Mouse (Mus musculus) stomach, embryonic 16.5 days (tissue): ENCODE measurements around the gene Mast4. TPM values are rescaled to one million over a fixed set of nuclear protein-coding genes. Genes with fewer than 3 reads are reported as not detected.

ENCODE experiments used
- ATAC-seq: fragments of 200-750 bp; cut with Nextera tagmentation; 2 replicates; pipeline ENCODE4 v1.8.0; 2017; ENCODE audit warnings: moderate number of reproducible peaks, moderate TSS enrichment; ENCODE audit not compliant: insufficient read depth, low FRiP score
- H3K27ac ChIP-seq: fragments of 300-500 bp; sonication (generic); 2 replicates; pipeline ENCODE4 v1.5.1; 2014; ENCODE audit warnings: low read length
- H3K27me3 ChIP-seq: fragments of 300-500 bp; sonication (generic); 2 replicates; pipeline ENCODE4 v1.6.1; 2014; ENCODE audit warnings: low read length, control low read depth, mixed read lengths; ENCODE audit not compliant: control insufficient read depth, insufficient read depth
- H3K36me3 ChIP-seq: fragments of 300-500 bp; sonication (generic); 2 replicates; pipeline ENCODE4 v1.6.1; 2014; ENCODE audit warnings: low read length; ENCODE audit not compliant: control insufficient read depth, insufficient read depth
- H3K4me1 ChIP-seq: fragments of 300-500 bp; sonication (generic); 2 replicates; pipeline ENCODE4 v1.6.1; 2014; ENCODE audit warnings: low read length, control low read depth, mixed read lengths; ENCODE audit not compliant: control insufficient read depth, insufficient read depth
- H3K4me2 ChIP-seq: fragments of 300-500 bp; sonication (generic); 2 replicates; pipeline ENCODE4 v1.6.1; 2014; ENCODE audit warnings: low read depth, low read length, mixed read lengths
- H3K4me3 ChIP-seq: fragments of 300-500 bp; sonication (generic); replicated peaks from 2 replicates; pipeline ENCODE4 v1.5.1; 2014; ENCODE audit warnings: mild to moderate bottlenecking, low read length
- H3K9ac ChIP-seq: fragments of 300-500 bp; sonication (generic); 2 replicates; pipeline ENCODE4 v1.6.1; 2014; ENCODE audit warnings: low read length
- H3K9me3 ChIP-seq: fragments of 300-500 bp; sonication (generic); replicated peaks from 2 replicates; pipeline ENCODE4 v1.6.1; 2016; ENCODE audit warnings: low read length, control low read depth; ENCODE audit not compliant: control insufficient read depth
- WGBS: fragments of 180-500 bp; shearing (Covaris S2); extraction: QIAGEN DNeasy Blood & Tissue Kit; methylation state at CpG from one replicate; pipeline ENCODE4 v1.1.7; 2014; 5-methylcytosine and 5-hydroxymethylcytosine counted together
- polyA plus RNA-seq: library from polyadenylated mRNA; unstranded; fragments of >200 nt; fragmentation: Nextera tagmentation; extraction: Ambion mirVana; gene quantifications from 2 replicates; pipeline ENCODE4 v1.2.1, GENCODE M21; 2015

Gene Mast4
- polyA plus RNA-seq, 1 experiment from 2014 or later: 31.0 TPM

DNA sequence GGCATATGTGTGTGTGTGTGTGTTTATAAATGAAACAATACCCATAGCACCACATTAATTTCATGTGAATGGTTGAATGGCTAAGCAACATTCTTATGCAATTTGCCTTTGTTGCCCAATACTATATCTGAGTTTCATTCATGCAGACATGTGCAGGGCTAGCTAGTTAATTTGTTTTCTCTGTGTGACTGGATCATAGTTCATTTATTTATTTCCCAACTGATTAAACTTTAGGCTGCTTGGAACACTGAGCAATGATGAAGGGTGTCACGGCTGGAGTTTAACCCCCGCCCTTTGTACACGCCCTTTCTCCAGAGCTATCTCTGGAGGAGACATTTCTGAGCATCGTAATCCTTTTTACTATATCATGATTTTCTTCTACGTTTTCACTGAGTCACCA is 481.4 kb downstream of the Mast4 start:
- no peak overlapping the region for H3K4me3 ChIP-seq
- no peak for ATAC-seq
- 80% methylated on average over 5 of the region's 5 CpGs for WGBS
- H3K4me1 ChIP-seq: peaks cover 7% of the 10 kb centered on the region
- no peaks in the 10 kb centered on the region for H3K27me3 ChIP-seq
- no peaks in the 10 kb centered on the region for H3K36me3 ChIP-seq
- H3K4me2 ChIP-seq: no peak overlapping the region
- no peak overlapping the region for H3K9ac ChIP-seq
- H3K27ac ChIP-seq: no peak overlapping the region
- no peaks in the 10 kb centered on the region for H3K9me3 ChIP-seq

DNA sequence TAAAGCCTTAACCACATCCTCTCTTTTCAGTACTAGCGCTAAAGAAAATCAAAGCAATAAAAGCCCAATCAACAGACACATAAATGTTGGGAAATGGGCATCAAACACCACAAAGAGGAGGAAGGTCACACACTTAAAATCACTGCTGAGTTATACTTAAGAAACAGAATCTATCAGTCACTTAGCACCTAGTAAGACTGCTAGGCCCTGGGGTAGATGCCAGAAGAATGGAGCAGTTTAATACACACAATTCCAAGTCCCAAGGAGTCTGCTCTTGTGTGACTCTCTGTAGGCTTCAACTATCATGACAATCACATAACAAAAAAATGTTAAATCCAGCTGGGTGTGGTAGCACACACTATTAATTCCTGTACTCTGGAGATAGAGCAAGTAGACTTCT is 483.0 kb downstream of the Mast4 start:
- no peaks in the 10 kb centered on the region for H3K4me1 ChIP-seq
- H3K9ac ChIP-seq: no peak overlapping the region
- ATAC-seq: no peak
- no peak overlapping the region for H3K4me2 ChIP-seq
- no peak overlapping the region for H3K4me3 ChIP-seq
- H3K36me3 ChIP-seq: no peaks in the 10 kb centered on the region
- H3K27ac ChIP-seq: no peak overlapping the region
- H3K9me3 ChIP-seq: no peaks in the 10 kb centered on the region
- H3K27me3 ChIP-seq: no peaks in the 10 kb centered on the region
- 94% methylated on average over 1 of the region's 1 CpGs for WGBS

DNA sequence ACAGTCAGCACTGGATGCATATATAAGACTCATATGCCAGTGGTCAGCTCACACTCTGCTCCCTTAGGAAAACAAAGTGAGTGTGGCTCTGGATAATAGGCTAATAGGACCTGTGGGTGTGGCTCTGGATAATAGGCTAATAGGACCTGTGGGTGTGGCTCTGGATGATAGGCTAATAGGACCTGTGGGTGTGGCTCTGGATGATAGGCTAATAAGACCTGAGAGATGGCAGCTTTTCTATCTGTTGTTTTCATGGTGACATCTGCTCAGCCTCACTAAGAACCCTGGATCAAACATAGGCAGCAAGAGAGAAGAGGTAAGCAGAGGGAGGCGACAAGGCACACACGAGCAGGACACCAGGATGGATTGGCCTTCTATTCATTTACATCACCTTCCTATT is 483.7 kb downstream of the Mast4 start:
- H3K9ac ChIP-seq: no peak overlapping the region
- H3K9me3 ChIP-seq: no peaks in the 10 kb centered on the region
- H3K27me3 ChIP-seq: no peaks in the 10 kb centered on the region
- H3K4me2 ChIP-seq: no peak overlapping the region
- no peaks in the 10 kb centered on the region for H3K4me1 ChIP-seq
- no peak overlapping the region for H3K4me3 ChIP-seq
- ATAC-seq: no peak
- H3K36me3 ChIP-seq: no peaks in the 10 kb centered on the region
- 72% methylated on average over 2 of the region's 2 CpGs for WGBS
- no peak overlapping the region for H3K27ac ChIP-seq

DNA sequence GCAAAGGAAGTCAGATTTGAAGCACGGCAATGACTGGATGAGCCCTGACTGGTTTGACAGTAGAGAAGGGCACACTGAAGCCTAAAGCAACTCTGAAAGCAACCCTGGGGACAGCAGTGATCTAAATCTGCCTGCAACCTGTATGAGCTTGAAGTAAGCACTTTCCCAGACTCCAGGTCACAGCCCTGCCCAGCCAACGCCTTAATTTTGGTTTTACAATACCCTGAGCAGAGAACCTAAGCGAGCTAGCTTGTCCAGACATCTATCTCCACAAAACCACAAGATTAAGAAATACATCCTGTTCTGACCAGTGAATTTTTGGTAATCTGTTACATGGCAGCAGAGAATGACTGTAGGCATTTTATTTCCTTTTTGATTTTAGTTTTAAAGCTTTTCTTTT is 485.2 kb downstream of the Mast4 start:
- Histone ChIP-seq H3K27me3 (no peaks in the 10 kb centered on the region), H3K4me2 (no peak overlapping the region), H3K36me3 (no peaks in the 10 kb centered on the region), H3K4me3 (no peak overlapping the region), H3K9me3 (no peaks in the 10 kb centered on the region), H3K4me1 (no peaks in the 10 kb centered on the region), H3K27ac (peak overlapping the region; percentile 69; the same call in 1 of the 2 replicates), H3K9ac (no peak overlapping the region)
- no peak for ATAC-seq
- 59% methylated on average over 3 of the region's 3 CpGs for WGBS

DNA sequence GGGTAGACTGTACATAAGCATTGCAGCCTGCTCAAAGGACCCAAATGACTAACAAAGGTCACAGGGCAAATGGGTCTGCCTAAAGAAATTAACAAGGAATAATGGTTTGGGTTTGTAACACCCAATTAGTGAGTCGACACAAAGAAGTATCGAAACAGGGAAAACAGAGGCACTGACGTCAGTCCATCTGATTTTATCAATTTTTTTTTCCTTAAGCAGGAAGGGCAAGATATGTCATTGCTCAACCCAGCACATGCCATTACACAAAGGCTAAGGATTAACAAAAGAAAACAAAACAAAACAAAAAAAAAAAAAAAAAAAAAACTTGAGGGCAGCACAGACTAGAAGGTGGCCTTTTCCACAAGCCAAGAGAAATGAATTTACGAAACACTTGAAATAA is 487.8 kb downstream of the Mast4 start:
- Histone ChIP-seq H3K9ac (no peak overlapping the region), H3K4me3 (no peak overlapping the region), H3K9me3 (no peaks in the 10 kb centered on the region), H3K4me2 (no peak overlapping the region), H3K4me1 (peaks cover 5% of the 10 kb centered on the region; the same call in 1 of the 2 replicates), H3K27me3 (no peaks in the 10 kb centered on the region), H3K36me3 (no peaks in the 10 kb centered on the region), H3K27ac (no peak overlapping the region)
- WGBS: 76% methylated on average over 4 of the region's 4 CpGs
- ATAC-seq: no peak

DNA sequence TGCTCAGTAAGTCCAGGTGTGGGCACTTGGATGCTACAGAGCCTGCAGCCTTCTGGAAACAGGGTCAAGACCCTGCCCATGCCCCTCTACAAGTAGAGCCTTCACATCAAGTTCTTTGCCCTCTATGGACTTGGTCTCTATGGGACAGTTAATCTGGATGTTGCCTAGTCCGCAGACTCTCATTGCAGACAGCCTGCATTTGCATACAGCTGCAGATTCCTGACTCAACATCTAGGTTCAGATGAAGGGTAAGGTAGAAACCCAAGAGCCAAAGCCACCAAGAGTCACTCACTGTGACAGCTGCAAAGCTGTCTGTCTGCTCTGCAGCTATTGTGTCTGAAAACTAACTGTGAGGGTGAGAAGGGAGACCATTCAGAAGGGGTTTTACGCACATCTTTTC is 491.6 kb downstream of the Mast4 start:
- 87% methylated on average over 2 of the region's 2 CpGs for WGBS
- H3K4me1 ChIP-seq: peaks cover 5% of the 10 kb centered on the region; the same call in 1 of the 2 replicates
- no peak overlapping the region for H3K27ac ChIP-seq

DNA sequence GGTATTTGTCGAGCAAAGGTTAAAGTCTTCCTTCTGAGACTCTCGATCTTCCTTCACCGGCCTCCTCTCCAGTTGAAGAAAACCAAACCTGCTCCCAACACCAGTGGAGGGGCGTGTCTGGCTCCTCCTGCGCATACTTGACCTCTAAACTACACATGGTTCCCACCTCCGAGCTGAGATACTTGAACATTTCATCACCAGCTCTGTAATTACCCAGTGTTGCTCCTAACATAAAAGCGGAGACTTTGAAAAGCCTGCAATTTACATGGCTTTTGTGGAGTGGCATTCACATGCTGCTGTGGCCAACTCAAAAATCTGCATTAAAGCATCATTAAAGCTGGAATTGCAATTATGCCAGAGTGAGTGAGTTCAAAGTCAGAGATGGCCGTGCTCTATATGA is 492.1 kb downstream of the Mast4 start:
- Histone ChIP-seq H3K9ac (no peak overlapping the region), H3K4me1 (peaks cover 5% of the 10 kb centered on the region; the same call in 1 of the 2 replicates), H3K27ac (no peak overlapping the region), H3K36me3 (no peaks in the 10 kb centered on the region), H3K4me3 (no peak overlapping the region), H3K27me3 (no peaks in the 10 kb centered on the region), H3K4me2 (no peak overlapping the region), H3K9me3 (no peaks in the 10 kb centered on the region)
- no peak for ATAC-seq
- WGBS: 41% methylated on average over 8 of the region's 8 CpGs

More for the DNA sequence above, 491.6 kb downstream of the Mast4 start:
- Histone ChIP-seq H3K4me3 (no peak overlapping the region), H3K9me3 (no peaks in the 10 kb centered on the region), H3K27me3 (no peaks in the 10 kb centered on the region), H3K4me2 (no peak overlapping the region), H3K36me3 (no peaks in the 10 kb centered on the region), H3K9ac (no peak overlapping the region)
- ATAC-seq: no peak

DNA sequence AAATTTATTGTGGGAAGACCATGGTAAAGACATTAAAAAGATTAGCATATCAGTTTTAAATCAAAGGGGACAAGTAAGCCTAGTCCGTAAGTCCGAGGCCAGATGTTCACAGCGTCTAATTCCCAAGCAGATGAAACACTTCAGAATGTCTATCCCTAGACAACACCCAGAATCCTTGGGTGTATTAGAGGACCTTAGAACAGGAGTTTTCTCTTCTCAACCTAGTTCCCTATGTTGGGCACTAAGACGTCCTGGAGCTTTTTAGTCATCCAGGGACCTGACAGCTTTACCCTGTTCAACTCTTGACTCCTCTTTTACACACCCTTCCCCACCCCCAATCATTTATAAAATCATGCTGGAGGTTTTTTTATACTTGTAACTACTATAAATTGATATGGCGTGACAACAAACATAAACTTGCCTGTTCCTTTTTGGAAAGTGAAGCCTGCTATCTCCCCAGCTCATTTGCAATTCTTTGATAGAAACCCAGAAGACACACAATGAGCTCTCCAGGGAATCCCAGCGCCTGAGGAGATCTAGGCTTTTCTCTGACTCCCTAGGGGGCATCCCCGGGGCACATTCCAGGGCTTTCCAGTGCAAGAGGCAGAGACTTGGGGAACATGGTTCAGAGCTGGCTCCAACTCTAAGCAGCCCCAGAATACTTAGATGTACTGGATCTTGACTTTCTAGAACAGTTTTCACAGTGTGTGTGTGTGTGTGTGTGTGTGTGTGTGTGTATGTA is 494.4 kb downstream of the Mast4 start:
- Histone ChIP-seq H3K9me3 (no peaks in the 10 kb centered on the region), H3K4me3 (no peak overlapping the region), H3K9ac (no peak overlapping the region), H3K36me3 (no peaks in the 10 kb centered on the region), H3K4me2 (no peak overlapping the region), H3K27me3 (no peaks in the 10 kb centered on the region), H3K27ac (no peak overlapping the region), H3K4me1 (peaks cover 5% of the 10 kb centered on the region; the same call in 1 of the 2 replicates)
- WGBS: 48% methylated on average over 7 of the region's 7 CpGs
- no peak for ATAC-seq

DNA sequence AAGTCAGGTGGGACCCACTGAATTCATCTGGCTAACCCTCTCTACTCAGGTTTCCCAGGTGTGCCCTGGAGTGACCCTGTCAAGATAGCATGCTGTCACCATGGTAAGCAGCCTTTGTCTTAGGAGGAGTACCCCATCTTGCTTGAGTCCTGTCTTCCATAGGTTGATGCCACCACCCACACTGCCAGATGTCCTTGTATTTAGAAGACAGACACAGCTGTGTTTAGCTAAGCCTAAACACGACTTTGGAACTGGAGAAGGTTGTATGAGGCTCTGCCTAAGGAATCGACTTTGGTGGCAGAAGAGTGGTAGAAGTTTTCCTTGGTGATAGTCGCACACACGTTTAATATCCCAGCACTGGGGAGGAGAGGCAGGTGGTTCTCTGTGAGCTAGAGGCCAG is 496.9 kb downstream of the Mast4 start:
- Histone ChIP-seq H3K4me3 (no peak overlapping the region), H3K9ac (no peak overlapping the region), H3K4me2 (no peak overlapping the region), H3K4me1 (no peaks in the 10 kb centered on the region), H3K9me3 (no peaks in the 10 kb centered on the region), H3K27ac (no peak overlapping the region), H3K36me3 (no peaks in the 10 kb centered on the region), H3K27me3 (no peaks in the 10 kb centered on the region)
- 43% methylated on average over 4 of the region's 4 CpGs for WGBS
- ATAC-seq: no peak
